Comparison of ENCODE assay signal across 13 mouse cellular contexts in the genomic region with DNA sequence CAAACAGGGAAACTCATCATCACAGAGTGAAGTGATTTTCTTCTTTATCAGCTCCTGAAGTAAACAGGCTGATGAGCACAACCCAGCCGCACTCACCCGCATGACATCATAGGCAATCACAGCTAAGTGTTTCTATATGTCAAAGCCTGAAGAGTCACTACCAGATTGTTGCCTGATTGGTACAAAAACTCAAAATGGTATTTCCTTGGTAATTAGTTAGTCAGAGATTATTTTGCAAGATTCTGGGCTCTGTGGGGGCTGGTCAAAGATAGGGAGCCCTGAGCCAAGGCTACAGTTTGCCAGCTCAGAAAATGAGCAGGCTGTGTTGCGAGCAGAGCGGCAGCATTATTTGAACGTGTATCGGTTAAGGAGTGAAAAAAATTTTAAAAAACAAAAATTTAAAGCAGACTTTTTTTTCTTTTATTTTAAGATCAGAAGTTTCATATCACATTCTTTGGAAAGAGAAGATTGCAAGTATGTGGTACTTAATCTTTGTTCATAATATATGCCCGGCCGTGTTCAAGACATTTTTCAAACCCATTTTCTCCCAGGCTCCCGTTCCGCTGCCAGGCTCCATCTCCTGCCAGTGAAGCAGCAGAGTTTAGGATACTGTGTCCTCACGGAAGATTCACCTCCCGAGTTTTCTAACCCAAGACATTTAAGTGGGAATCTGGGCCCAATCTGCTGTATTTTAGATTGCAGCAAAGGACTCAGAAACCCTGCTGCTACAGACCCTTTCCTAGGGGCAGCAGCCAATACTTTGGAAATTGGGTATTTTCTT.
A peak's percentile ranks its signal among the peaks of the same experiment; 100 is the strongest.
DNase-seq lines count a peak whose midpoint lies in the region; TF ChIP-seq lines count a peak whose summit lies in the region.
"Had no signal": no experiment of that assay in that cellular context is flagged by ENCODE, and none has a peak within 500 bp of the region (broad histone marks: within the 10 kb centered on the region; RNA-seq: fewer than 3 reads in every experiment).

No protein-coding gene starts in this region.

- intact Hi-C loops in left cerebral cortex, postnatal 36 days (cut with DNase I): loop anchor here (10.0 kb wide), 2 partner anchors 205 to 335 kb away; no protein-coding TSS in a partner anchor
- intact Hi-C loops in gastrocnemius, adult 2 months (cut with DNase I): no loop called here

- H3K27me3 ChIP-seq in embryonic facial prominence, embryonic 10.5 days (replicated peaks; ENCODE audit: low read depth, poor library complexity, severe bottlenecking): no peaks in the 10 kb centered on the region
- H3K27me3 ChIP-seq: CH12.LX; limb, embryonic 13.5 days; neural tube, embryonic 15.5 days had no signal

- H3K36me3 ChIP-seq in embryonic facial prominence, embryonic 10.5 days (replicated peaks): no peaks in the 10 kb centered on the region
- H3K36me3 ChIP-seq: limb, embryonic 13.5 days; neural tube, embryonic 15.5 days had no signal

- no peaks in the 10 kb centered on the region for H3K4me1 ChIP-seq in embryonic facial prominence, embryonic 10.5 days
- H3K4me1 ChIP-seq: limb, embryonic 13.5 days; neural tube, embryonic 15.5 days had no signal

- no peaks in the 10 kb centered on the region for H3K9me3 ChIP-seq in embryonic facial prominence, embryonic 10.5 days
- H3K9me3 ChIP-seq: limb, embryonic 13.5 days; neural tube, embryonic 15.5 days had no signal

- peak; percentile 2 for DNase-seq in NIH3T3 (ENCODE audit: low read depth)
- peak; percentile 71 for DNase-seq in brain, embryonic 14.5 days (ENCODE audit: low read depth)
- peak; percentile 52 to 73 for DNase-seq in layer of hippocampus, adult 18-20 months (ENCODE audit: low spot score in 2 of 2)
- DNase-seq in left cerebral cortex, postnatal 36 days (ENCODE audit: low spot score in 2 of 2): peak; percentile 37
- DNase-seq in gastrocnemius, adult 2 months: no peak
- DNase-seq in urinary bladder, postnatal 14 days (ENCODE audit: low spot score): no peak
- no peak for DNase-seq in embryonic facial prominence, embryonic 10.5 days (ENCODE audit: low spot score)
- DNase-seq: embryo, embryonic 11 days; heart, postnatal 10 days; lung, adult 18-20 months had no signal

- TF ChIP-seq CTCF in brain, embryonic 14.5 days (IDR thresholded peaks at IDR 0.05; ENCODE audit: borderline replicate concordance, extremely low read depth, insufficient read depth, insufficient read length): no peak
- no peak for TF ChIP-seq CTCF in gastrocnemius, adult 2 months (IDR thresholded peaks at IDR 0.05)

- no peak for TF ChIP-seq POLR2A in brain, embryonic 14.5 days (IDR thresholded peaks at IDR 0.05; ENCODE audit: borderline replicate concordance, extremely low read depth, insufficient read depth, insufficient read length, poor library complexity, severe bottlenecking)

- WGBS in embryonic facial prominence, embryonic 10.5 days: 83% methylated on average over 12 of the region's 12 CpGs

- no peak overlapping the region for H3K27ac ChIP-seq in gastrocnemius, adult 2 months
- no peak overlapping the region for H3K27ac ChIP-seq in embryonic facial prominence, embryonic 10.5 days (replicated peaks)
- H3K27ac ChIP-seq: limb, embryonic 13.5 days; neural tube, embryonic 15.5 days had no signal

- no peak overlapping the region for H3K4me3 ChIP-seq in gastrocnemius, adult 2 months
- H3K4me3 ChIP-seq in embryonic facial prominence, embryonic 10.5 days: no peak overlapping the region
- H3K4me3 ChIP-seq: limb, embryonic 13.5 days; neural tube, embryonic 15.5 days had no signal

Comparison
In these comparisons a context has a peak if more than half of its experiments do, and no peak if none do; other contexts are left out.
1. DNase-seq: peak in NIH3T3 (single experiment), brain, embryonic 14.5 days (single experiment), layer of hippocampus, adult 18-20 months (2 of 2) and left cerebral cortex, postnatal 36 days (2 of 2); none in gastrocnemius, adult 2 months (single experiment), urinary bladder, postnatal 14 days (single experiment) and embryonic facial prominence, embryonic 10.5 days (single experiment).